Mouse (Mus musculus): ENCODE data around the gene Mrpl11.
"Not testable (repeated sequence)": the region's sequence is repeated elsewhere in the genome, so short reads cannot be mapped to it uniquely, and the experiment has no call there.

Gene Mrpl11

DNA sequence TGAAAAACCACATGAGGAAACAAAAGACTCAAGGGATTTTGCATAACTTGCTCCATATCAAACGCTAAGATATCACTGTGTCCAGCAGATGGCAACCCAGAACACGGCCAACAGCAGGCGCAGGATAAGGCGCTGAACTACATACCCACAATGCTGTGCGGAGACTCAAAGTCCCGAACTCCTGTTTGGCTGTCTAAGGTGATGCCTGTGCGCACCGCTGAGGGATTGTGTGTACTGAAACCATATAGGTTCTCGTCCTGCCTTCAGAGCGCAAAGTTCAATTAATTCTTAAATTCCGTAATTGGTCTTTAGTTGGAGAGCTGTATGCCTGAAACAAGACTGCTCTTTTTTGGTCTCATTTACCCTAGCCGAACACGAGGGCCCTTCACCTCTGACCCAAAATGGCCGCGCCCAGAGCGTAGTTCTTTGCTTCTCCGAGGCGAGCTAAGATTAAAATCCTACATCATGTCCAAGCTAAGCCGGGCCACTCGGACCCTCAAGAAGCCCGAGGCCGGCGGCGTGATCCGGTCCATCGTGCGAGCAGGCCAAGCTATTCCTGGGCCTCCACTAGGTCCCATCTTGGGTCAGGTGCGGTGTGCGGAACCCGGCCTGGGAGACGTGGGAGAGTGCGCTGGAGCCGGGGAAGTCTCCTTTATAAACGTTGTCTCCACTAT lies at the start of gene Mrpl11:
Gene Mrpl11 (plus strand): TSS at position 220 of the 674 bp plus-strand sequence.
- in situ Hi-C loops (cut with MboI, MseI): no loop called here

DNA sequence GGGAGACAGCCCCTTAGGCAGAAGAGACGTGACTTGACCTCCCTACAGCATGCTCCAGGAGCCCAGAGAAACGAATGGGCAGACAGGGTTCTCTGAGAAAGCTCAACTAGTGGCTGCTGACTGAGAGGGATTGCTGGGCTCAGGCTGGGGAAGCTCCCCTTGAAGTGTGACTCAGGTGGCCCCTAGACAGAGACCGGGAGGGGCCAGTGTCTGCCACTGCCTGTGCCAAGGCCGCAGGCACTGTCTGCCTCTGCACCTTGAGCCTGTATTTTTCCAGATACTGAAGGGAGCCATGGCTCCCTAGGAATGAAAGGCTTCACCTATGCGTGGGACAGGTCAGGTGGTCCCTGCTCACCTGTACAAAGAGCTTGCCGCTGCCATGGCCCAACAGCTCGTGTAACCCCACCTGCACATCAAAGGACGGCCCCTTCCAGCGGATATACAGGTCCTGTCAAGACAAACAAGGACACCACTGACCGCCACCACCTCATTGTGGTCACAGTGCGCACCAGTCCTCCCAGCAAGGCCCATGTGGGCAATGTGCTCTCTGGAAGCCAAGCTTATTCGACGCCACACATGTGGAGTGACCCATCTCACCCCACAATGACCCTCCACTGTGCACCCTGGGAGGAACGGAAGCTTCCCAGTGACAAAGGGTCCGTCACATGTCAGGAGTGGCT lies 45.9 kb upstream of the Mrpl11 start:
- in situ Hi-C loops (cut with MboI, MseI): no loop called here

DNA sequence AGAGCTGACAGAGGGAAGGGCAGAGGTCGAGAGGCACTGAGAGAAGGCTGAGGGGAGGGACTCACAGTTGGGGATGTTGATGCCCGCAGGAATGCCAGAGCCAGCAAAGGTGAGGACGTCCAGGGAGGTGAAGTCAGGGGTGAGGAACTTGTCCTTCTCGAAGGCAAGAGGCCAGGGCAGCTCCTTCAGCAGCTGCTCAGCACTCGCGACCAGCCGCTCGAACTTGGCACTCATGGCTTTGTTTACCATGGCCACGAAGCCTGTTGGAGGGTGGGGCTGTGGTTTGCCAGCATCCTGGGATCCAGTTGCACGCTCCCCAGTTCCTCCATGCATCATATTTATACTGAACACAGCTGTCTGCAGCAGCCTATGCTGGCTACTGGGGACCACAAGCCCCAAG lies 45.1 kb upstream of the Mrpl11 start:
- in situ Hi-C loops (cut with MboI, MseI): no loop called here

DNA sequence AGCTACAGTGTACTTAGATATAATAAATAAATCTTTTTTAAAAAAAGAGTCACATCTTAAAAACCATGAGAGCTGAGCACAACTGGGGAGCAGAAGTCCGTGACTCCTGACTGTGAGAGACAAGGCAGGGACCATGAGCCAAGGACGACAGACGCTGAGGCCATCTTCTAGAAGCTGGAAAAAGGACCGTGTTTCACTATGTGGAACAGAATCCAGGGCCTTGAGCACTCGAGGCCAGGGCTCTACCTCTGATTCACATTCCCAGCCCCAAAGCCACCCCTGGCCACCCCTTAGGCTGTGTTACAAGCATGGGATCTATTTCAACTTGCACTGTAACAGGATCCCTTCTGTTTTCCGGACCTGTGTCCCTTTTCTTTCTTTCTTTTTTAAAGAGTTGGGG lies 42.3 kb upstream of the Mrpl11 start:
- in situ Hi-C loops (cut with MboI, MseI): no loop called here

DNA sequence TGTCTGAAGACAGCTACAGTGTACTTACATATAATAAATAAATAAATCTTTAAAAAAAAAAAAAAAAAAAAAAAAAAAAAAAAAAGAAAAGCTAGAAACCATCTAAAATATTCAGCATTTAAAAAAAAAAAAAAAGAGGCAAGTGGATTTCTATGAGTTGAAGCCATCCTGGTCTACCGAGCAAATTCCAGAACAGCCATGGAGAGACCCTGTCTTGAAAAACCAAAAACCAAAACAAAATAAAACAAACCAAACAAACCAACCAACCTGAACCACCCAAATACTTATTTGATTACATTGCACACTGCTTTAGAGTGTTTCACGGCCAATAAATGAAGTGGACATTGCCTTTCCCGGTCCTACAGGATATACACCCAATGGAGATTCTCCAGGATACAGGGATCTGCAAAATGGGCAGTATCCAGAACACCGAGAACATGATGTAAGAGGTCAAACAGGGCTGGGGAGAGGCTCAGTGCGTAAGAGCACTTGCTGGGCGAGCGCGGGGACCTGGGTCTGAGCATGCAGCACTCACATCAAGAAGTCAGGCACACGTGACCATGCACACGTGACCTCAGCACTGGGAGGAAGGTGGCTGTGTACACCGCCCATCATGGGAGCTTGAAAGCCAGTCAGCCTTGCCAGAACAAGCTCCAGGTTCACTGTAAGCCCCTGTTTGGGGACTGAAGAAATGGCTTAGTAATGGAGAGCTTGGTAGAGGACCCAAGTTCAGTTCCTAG lies 36.7 kb upstream of the Mrpl11 start:
- in situ Hi-C loops (cut with MboI, MseI): no loop called here

DNA sequence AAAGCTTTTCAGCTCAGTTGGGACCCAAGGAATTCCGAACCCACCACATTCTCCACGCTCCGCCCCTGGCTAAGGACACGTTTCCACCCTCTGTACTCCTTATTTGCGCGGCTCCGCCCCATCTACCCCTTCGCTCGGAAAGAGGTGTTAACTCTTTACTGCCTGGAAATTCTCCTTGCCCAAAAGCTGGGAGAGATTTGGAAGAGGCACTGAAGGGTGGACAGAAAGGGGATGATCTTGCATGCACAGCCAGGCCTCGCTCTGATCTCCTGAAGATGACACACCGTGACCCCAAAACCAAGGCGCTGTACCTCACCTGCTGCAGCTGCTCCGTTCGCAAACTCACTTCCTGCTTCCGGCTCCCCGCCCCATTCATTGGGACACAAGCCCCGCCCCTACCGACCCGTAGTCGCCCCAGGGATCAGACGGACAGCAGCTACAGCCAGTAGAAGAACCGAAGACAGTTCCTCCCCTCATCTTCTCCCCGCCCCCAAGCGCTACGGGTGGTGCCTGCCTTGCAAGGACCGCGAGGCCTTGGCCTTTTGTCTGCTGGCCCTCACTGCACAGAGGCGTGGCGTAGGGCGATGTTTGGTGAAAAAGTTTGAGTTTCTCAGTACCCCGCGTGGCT lies 33.9 kb upstream of the Mrpl11 start, which contains the start of gene Dpp3:
Gene Dpp3 (minus strand): TSS at position 384 of the 628 bp plus-strand sequence.
- in situ Hi-C loops (cut with MboI, MseI): no loop called here

DNA sequence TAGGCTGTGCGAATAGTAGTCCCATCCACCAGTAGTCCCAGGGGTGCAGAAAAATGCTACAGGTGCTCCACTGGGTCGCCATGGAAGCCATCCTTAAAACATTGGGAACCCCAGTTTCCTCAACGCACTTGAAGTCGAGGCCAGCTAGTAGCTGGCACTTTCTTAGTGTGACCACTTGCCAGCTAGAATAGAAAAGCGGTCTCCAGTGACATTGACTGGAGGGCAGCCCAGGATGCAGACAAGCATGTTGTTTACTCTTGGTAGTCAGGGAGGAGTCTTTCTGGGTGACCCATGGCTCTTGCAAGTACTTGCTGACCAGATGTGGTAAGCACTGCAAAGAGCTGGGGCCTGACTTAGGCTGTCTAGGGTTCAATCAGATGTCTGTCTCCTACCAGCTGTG lies 33.2 kb upstream of the Mrpl11 start:
- in situ Hi-C loops (cut with MboI, MseI): no loop called here

DNA sequence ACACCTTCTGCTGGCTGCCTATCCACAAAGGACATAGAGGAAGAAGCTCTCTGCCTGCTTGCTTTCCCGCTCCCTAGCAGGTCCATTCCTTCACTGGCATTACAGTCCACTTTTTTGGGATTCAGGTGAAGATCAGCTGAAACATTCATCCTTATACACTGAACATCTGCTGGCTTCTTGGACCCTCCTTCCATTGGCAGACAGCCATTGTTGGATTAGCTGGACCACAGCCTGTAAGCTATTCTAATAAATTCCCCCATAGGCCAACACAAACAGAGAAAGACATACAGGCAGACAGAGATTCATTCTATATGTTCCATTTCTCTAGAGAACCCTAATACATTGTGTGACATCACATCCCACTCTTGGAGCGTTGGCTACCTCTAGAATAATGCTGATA lies 25.1 kb upstream of the Mrpl11 start:
- in situ Hi-C loops (cut with MboI, MseI): loop anchor here (10.0 kb wide), 1 partner anchor 688 kb away; no protein-coding TSS in a partner anchor

DNA sequence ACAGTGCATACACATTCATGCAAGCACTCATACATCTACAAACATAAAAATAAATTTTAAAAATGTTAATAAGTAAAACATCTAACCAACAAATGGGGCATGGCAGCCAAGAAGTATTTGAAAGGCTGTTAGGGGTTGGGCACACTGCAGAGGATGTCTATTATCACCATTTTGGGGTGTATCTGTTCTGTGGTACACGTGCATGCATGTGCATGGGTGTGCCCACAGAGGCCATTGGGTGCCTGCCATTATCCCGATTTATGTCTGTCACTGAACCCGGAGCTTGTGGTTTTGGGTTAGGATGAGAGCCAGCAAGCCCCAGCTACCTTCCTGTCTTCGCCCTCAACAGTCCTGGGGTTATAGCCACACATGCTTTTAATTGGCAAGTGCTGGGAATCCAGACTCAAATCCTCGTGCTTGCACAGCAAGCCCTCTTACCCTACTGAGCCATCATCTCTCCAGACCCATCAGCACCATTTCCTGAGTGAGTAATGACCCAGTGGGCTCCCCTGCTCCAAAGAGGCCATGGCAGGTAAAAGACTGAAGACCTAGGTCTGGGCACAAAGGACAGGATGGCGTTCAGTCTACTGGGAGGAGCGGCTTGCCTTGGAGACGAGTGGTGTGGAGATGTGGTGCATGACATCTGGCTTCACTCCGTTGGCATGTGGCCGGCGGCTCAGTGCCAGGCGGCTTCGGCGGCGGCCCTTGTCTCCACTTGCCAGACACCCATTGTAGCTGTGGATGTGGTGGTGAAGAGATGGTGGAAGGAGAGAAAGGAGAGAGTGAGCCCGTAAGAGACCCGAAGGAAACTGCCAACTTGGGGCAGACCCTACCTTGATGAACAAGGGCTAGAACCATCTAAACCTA lies 24.3 kb upstream of the Mrpl11 start:
- in situ Hi-C loops (cut with MboI, MseI): loop anchor here (10.0 kb wide), 1 partner anchor 687 kb away; no protein-coding TSS in a partner anchor

DNA sequence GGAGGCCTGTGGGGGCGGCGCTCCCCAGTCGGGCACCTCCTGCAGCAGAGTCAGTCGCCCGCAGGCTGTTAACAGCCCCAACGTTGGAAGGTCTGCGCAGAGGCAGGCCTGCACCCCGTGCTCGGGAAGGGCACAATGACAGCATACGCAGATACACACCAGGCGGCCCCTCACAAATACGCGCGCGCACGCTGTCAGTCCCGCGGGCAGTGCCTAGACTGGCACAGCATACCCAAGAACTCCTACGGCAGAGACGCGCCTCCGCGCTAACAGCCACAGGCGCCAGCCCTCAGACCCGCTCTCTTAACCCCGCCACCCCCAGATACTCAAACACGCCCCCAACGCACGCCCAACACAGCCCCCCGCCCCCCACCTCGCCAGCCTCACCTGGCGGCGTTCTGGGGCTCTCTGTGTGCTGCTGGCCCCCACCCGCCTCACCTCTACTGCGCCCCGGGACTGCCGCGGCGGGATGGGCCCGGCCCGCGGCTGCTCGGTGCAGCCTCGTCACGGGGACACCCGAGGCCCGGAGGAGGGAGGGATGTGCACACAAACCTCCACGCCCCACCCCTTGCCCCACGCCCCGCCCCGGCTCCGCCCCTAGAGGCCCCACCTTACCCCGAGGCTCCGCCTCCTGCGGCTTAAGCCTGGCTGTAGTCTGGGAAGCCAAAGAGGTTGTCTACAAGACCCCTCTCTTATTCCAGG lies 19.2 kb upstream of the Mrpl11 start, which contains the start of gene Peli3:
Gene Peli3 (minus strand): TSS at position 577 of the 702 bp plus-strand sequence.
- in situ Hi-C loops (cut with MboI, MseI): no loop called here

DNA sequence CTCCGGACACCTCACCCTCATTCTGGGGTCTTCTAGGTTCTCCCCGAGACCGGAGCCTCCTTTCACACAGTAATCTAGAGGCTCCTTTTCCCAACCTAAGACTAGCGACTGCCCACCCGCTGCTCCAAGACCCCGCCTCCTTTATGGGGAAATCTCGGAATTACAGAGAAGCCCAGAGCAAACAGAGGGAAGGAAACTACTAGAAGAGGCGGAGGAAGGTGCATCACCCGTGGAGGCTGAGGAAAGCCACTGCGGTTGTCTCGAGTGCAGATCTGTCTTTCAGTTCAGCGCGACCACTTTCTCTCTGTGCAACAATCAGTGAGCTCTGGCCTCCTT lies 18.7 kb upstream of the Mrpl11 start:
- in situ Hi-C loops (cut with MboI, MseI): no loop called here

DNA sequence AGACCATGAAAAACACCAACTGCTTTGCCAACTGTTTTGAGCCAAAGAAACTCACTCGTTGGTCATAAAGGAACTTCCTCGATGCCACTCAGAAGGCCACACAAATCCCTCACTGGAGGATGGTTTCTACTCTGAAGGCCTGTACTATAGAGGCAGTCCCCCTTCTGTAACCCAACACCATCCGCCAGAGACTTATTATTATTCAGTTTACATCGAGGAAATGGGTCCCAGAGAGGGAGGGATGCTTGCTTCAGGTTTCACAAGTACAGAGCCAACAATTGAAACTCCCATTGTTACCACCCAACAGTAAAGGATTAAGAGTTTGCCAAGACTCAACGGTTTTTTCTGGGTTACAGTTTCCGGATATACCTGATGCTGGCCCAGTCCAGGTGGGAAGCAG lies 16.4 kb upstream of the Mrpl11 start:
- in situ Hi-C loops (cut with MboI, MseI): no loop called here

DNA sequence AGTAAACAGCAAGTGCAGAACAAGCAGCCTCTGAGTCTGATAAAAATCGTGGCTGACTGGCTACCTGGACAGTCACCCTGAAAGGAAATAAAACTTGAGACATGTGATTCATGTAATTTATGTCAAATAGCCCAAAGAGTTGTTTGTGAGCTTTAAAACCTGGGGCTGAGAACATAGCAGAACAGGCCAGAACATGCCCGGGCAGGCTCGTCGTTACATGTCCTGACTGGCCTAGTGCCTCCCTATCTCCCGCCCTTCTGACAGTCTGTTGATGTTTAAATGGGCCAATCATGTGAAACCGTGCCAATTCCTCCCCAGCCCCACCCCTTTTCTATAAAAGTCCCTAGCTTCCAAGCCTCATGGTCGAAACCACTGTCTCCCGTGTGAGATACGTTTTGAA lies 13.3 kb upstream of the Mrpl11 start:
- in situ Hi-C loops (cut with MboI, MseI): not testable (repeated sequence)

DNA sequence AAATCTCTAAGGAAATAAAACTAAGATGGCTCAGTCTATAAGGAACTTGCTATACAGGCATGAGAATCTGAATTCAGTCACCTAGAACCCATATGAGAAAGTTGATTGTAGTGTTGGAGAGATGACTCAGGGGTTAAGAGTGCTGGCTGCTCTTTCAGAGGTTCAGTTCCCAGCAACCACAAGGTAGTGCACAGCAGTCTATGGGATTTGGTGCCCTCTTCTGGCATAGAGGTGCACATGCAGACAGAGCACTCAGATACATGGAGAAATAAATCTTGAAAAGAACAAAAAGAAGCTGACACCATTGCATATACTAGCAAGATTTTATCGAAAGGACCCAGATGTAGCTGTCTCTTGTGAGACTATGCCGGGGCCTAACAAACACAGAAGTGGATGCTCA lies 6.3 kb downstream of the Mrpl11 start:
- in situ Hi-C loops (cut with MboI, MseI): no loop called here

DNA sequence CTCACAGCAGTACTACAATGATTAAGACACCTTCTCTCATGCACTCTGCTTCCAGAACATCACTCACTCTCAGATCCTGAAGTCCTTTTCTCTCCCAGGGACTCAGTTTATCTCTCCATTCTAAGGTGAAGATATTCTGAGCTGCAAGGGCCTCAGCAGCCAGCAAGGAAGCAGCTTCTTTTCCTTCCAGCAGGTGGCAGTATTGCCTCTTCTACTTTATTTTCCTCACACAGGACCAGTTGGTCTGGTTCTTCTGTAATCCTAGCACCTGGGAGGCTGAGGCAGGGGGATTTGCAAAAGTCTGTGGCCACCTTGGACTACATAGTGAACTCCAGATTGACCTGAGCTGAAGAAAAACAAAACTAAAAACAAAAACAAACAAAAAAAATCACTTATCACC lies 19.8 kb downstream of the Mrpl11 start:
- in situ Hi-C loops (cut with MboI, MseI): no loop called here

DNA sequence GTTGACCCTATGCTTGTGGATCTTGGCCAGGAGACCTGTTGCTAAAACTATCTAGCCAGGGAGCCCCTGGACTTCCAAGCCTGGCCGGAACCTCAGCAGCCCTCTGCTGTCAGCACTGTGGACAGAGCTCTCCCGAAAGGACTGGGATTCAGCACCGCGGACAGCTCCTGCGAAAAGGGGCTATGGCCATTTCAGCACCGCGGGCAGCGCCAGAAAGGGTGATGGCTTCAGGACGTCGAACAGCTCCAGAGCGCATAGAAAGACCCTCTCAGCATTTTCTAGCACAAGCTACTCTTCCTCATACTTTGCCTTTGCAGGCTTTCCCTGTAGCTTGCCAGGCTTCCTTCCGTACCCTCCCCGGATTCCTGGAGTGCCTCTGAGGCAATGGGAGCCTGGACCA lies 27.1 kb downstream of the Mrpl11 start:
- in situ Hi-C loops (cut with MboI, MseI): no loop called here

DNA sequence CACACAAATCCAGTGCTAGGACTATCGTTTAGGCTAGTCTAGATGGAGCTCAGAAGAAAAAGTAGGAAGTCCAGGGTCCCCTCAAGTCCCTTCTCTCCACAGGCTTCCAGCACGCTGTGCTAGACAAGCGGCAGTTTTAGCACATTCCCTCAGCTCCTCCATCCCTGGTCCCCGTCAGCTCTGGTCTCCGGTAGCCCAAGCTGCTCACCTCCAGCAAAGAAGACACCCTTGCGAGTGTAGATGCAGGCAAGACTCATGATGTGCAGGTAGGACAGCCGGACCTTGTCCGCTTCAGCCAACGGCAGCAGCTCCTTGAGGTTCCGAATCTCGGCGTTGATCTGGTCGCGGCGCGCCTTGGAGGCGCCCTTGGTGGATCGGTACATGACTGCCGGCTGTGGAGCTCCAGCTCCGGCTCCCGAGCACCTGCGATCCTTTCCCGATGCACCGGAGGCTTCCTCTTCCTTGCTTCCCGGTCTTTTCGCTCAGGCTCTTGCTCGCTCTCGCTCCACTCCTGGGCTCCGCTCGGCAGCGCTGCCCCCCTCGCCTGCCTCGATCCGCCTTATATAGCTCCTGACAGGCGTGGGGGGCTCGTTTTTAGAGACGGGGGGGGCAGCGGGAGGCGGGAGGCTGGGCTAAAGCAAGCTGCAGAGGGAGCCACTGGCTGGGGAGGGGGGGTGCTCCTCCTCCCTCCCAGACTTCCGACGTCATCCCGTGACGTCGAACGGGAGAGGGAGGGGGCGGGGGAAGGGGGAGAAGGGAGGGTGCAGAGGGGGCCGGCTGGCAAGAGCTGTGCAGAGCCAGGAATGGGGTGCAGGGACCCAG lies 27.7 kb downstream of the Mrpl11 start:
- in situ Hi-C loops (cut with MboI, MseI): no loop called here

DNA sequence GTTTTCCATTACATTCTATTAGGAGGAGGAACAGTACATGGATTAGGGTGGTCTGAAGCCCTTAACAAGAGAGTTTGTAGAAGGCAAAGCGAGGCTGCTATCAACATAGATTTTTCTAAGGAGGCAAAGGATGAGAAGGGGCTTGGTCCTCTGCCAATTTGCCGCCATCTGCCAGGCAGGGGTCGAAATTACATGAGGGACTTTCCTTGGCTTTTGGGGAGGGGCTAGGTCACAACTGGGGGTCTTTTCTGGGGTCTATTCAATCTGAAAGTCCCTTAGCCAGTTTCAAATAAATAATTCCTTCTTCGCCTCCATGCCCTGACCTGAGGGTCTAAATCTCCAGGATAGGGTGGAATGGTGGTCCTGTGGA lies 28.3 kb downstream of the Mrpl11 start, which contains the start of gene Npas4:
Gene Npas4 (minus strand): TSS at position 61 of the 370 bp plus-strand sequence.
- in situ Hi-C loops (cut with MboI, MseI): no loop called here

DNA sequence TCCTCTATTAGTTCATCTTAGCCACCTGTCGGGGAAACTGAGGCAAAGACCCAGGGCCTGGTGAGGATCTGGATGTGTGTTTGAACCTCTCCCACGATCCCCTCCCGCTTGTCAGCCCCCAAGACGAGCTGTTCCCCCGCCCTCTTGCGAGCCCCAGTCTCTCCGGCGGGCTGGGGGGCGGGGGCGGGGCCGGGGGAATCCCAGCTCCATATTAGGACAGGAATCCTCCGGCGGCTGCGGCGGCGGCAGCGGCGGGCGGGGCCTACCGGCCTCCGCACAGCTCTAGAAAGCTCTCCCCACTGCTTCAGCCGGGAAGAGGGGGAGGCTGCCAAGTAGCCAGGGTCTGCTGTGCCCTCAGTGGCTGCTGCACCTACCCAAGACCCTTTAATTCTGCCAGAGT lies 28.8 kb downstream of the Mrpl11 start:
- in situ Hi-C loops (cut with MboI, MseI): no loop called here

DNA sequence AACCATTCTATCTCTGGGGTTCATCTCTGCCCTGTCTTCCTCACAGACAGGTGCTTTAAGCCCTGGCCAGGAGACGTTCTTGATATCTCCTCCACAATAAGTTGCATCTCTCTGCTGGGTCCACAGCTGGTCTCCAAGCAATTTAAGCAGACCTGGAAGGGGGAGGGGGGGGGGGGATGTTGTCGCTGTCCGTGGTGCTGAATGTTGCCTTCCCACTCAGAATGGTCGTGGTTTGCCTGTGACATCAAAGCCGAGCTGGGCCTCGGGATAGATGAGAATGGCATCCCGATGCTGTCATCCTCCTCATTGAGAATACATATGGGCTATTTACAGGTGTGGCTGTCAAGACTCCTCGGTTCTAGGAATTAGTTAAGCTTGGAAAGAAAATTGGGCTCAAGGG lies 30.4 kb downstream of the Mrpl11 start:
- in situ Hi-C loops (cut with MboI, MseI): no loop called here
